Mouse (Mus musculus) CD4-positive, CD25-positive, alpha-beta regulatory T cell, adult 2 months (primary cell): ENCODE results near the gene Olfr700.
"Not testable (repeated sequence)": the region's sequence is repeated elsewhere in the genome, so short reads cannot be mapped to it uniquely, and the experiment has no call there.

Source experiments
- DNase-seq: peaks from one replicate; pipeline ENCODE4 v3.0.0-alpha.2; 2012; ENCODE audit warnings: low read depth, low spot score

Gene Olfr700

DNA sequence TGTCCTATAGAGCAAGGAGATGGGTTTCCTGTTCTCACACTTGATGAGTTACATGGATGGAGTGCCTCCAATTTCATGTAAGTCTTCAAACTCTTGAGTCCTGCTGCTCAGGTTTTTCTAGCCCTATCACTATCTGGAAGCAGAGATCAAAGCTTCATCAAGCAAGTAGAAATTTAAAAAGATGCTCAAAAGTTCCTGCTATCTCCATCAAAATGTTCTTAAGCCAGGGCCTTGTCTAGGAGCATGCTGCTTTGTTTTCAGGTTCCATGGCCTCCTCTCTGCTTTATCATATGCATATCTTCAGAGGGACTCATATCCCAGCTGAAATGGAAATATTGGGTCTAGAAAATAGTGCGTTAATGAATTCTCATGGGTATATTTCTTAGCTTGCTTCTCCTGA, at the start of gene Olfr700:
TSS of gene Olfr700 (minus strand) at position 101 of the 400 bp plus-strand sequence.
- DNase-seq: no peak

DNA sequence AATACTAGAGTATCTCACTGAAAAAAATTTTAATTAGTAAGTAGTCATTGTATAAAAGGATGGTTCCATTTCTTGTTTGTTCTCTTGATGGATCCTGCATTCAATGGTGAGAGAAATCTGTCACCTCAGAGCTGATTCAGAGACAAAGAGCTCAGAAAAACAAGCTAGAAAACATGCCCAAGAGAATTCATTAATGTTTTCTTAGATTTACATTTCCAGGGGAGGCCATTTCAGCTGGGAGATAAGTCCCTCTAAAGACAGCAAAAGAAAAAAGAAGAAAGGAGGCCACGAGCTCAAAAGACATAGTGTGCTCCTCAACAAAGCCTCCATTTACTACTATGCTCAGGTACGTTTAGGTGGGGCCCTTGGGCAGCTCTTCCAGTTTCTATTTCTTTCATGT, 34.4 kb upstream of the Olfr700 start, which contains the start of gene Olfr703:
TSS of gene Olfr703 (plus strand) at position 301 of the 400 bp plus-strand sequence.
- no peak for DNase-seq

DNA sequence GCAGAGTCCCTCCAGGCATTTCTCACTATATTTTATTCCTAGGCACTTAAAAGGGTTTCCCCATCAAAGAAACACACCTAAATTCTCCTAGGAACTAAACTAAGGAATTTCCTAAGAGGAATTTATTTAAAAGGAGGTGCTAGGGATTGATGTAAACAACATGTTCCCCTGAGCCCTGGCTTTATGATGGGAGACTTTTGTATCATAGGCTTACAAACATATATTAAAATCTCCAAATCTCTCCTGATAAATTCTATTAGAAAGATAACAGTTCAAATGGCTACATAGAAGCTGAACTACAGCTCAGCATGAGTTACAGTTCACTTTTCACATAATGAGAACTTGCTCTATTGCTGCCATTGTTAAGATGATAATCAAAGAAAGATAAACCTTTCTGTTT, 25.2 kb upstream of the Olfr700 start, which contains the start of gene Olfr702:
TSS of gene Olfr702 (minus strand) at position 101 of the 400 bp plus-strand sequence.
- no peak for DNase-seq

DNA sequence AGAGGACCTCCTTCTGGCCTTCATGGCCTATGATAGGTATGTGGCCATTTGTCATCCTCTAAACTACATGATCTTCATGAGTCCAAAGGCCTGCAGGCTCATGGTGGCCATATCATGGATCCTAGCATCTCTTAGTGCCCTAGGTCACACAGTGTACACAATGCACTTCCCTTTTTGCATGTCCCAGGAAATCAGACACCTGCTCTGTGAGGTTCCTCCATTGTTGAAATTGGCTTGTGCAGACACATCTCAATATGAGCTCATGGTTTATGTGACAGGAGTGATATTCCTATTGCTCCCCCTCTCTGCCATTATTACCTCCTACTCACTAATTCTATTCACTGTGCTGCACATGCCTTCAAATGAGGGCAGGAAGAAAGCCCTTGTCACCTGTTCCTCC, 9.8 kb upstream of the Olfr700 start:
- no peak for DNase-seq

DNA sequence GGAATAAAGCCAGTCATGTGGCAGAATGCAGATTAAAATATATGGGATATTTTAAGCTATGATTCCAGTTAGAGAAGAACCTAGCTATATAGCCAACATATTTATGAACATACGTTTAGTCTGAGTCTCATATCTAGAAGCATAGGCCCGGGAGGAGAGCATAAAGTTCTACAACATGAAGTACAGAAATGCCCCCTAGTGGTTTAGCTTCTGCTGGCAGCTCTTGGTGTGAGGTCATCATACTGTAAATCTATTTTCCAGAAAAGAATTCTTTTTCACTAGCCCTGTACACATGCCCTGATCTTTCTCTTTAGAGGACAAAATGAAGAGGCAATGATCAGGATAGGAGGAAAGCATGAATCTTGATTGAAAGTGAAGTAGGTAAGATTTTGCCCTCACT, 7.1 kb upstream of the Olfr700 start:
- peak; percentile 76 for DNase-seq

DNA sequence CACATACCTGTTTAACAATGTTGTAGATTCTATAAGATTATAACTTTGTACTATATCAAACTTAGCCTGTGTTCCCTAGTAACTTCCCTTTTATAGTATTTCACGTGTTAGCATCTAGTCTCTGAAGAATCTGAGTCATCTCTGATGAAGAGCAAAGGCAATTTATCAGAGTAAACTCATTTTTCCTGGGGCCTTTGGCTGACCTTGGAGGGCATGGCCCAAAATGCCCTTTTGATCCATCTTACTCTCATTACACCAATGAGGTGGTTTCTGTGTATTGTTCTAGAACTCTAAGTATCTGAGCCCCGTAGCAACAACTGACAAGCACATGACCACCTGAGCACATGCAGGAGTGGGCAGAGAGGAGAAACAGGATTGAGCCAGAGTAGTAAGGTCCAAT, 5.2 kb upstream of the Olfr700 start, which contains the start of gene Olfr701:
TSS of gene Olfr701 (plus strand) at position 301 of the 400 bp plus-strand sequence.
- DNase-seq: no peak

DNA sequence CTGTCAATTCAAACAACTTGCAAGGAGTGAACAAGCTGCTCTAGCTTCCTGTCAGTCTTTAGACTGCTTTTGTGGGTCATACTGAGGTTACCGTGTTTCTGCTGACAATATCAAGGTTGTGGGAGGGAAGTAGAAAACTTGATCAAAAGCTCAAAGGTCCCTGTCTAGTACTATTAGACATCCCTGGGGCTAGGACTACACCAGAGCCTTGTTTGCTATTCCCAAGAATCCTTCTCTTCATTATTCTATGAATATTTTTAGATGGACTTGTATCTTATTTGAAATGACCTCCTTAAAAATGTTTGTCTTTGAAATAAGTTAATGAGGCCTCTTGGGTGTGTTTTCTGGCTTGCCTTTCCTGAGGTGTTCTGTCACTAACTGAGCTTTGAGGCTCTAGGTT, 15.5 kb downstream of the Olfr700 start, which contains the start of gene Olfr699:
TSS of gene Olfr699 (minus strand) at position 101 of the 400 bp plus-strand sequence.
- no peak for DNase-seq

DNA sequence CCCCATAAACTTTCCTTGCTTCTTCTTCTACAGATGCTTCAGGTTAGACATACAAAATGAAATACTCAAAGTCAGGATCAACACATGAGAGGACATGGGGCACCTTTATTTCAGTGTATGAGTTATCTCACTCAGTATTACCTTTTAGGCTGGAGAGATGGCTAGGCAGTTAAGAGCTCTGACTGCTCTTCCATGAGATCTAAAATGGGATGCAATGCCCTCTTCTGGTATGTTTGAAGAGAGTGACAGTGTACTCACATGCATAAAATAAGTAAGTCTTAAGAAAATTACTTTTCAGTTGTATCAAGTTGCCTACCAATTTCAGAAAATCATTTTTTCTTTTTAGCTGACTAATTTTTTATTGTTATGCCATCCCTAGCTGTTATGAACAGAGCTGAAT, 20.3 kb downstream of the Olfr700 start:
- peak; percentile 49 for DNase-seq

DNA sequence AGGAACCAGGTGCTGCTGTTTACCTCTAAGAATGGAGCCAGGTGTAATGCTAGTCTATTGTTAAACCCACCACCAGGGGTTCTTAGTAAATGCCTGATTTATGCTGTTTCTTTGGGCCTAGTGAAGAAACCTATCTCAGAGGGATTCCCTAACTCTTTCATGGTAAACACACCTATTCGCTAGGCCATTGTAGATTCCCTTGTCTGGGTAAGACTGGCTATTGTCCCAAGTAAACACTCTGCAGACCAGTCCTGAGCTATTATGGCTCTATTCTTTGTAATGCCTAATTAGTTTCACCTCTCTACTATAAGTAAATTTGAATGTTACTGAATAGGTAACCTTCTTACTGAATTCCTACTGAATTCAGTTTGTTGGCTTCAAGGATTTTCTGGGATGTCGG, 47.6 kb downstream of the Olfr700 start:
- DNase-seq: not testable (repeated sequence)

DNA sequence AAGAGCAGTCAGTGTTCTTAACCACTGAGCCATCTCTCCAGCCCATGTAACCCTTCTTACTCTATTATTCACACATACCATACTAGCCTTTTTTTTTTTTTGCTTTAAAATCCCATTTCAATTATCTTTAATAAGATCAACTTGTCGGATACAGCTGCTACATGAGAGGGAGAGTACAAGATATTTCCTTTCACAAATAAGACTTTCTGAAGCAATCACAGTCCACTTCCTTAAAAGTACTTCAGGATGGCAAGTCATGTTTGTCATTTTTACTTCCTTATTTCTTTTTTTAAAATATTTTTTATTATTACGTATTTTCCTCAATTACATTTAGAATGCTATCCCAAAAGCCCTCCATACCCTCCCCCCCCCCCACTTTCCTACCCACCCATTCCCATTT, 49.8 kb downstream of the Olfr700 start:
- no peak for DNase-seq
